Mouse (Mus musculus) cortical plate, adult 2 months (tissue): Measurements from ENCODE around the gene Armc2.

Experiments used
- CTCF ChIP-seq: fragments of 200-500 bp; IDR thresholded peaks from 2 replicates; pipeline ENCODE4 v1.5.1; 2011; ENCODE audit warnings: mild to moderate bottlenecking, control low read depth, low read length; ENCODE audit not compliant: insufficient read depth; ENCODE audit errors: extremely low read depth
- POLR2A ChIP-seq: fragments of 200-500 bp; IDR thresholded peaks from 2 replicates; pipeline ENCODE4 v1.6.1; 2011; ENCODE audit warnings: mild to moderate bottlenecking, low read length, control low read depth; ENCODE audit not compliant: insufficient read depth; ENCODE audit errors: extremely low read depth

DNA sequence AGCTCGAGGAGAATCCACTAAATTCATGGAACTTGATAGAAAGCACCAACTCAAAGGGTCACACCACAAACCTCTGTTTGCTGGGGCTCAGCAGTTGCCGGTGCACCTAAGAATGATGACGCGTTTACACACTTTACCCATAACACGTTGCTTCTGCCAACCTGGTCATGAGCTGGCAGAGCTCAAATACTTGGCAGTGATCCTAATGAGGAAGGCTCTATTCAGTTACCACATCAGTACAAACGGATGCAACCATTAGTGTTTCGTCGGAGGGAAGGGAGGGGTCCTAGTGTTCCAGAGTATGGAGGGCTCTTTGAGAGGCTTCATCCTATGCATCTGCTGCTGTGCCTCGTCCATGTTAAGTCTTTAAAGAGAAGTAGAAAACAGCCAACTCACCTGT is 3.3 kb upstream of the Armc2 start:
- TF ChIP-seq CTCF (no peak), POLR2A (no peak)
